Mouse (Mus musculus) urinary bladder, adult 2 months (tissue): ENCODE measurements around the gene Frmd7. TPM values are rescaled to one million over a fixed set of nuclear protein-coding genes. Genes with fewer than 3 reads are reported as not detected.

Source experiments
- DNase-seq: peaks from one replicate; pipeline ENCODE4 v3.0.0; 2022; ENCODE audit warnings: low spot score
- polyA plus RNA-seq: library from polyadenylated mRNA; depleted of rRNA; stranded (reverse); fragments of >200 nt; gene quantifications from 2 replicates; pipeline ENCODE4 v1.2.3, GENCODE M21; 2012; rRNA removed

Frmd7 gene
- polyA plus RNA-seq, 1 experiment: 1.2 TPM

GRCm38 (mm10) chrX:50864734-50865133 lies 77.8 kb downstream of the Frmd7 start:
- DNase-seq: no peak

GRCm38 (mm10) chrX:50863771-50864170 lies 78.7 kb downstream of the Frmd7 start:
- no peak for DNase-seq

- no peak for DNase-seq
Observed at GRCm38 (mm10) chrX:50850428-50851184, 91.9 kb downstream of the Frmd7 start.

Other genes starting within 250 kb of the Frmd7 start
- 17.5 and 21.5 TPM in 2 replicates for gene Stk26, start 101.7 kb downstream of the Frmd7 start, polyA plus RNA-seq
- 13.6 and 13.9 TPM in 2 replicates for gene Rap2c, start 75.3 kb upstream of the Frmd7 start, polyA plus RNA-seq